Mouse (Mus musculus) kidney, embryonic 16.5 days (tissue): Measurements from ENCODE around the gene Pard6b. TPM values are rescaled to one million over a fixed set of nuclear protein-coding genes. Genes with fewer than 3 reads are reported as not detected.
"Not testable (repeated sequence)": the region's sequence is repeated elsewhere in the genome, so short reads cannot be mapped to it uniquely, and the experiment has no call there.

Source experiments
- ATAC-seq: fragments of 200-750 bp; cut with Nextera tagmentation; 2 replicates; pipeline ENCODE4 v1.8.0; 2017; ENCODE audit warnings: moderate TSS enrichment; ENCODE audit not compliant: low FRiP score, low TSS enrichment
- H3K27ac ChIP-seq: fragments of 300-500 bp; sonication (generic); 2 replicates; pipeline ENCODE4 v1.5.1; 2014; ENCODE audit warnings: low read length
- H3K27me3 ChIP-seq: fragments of 300-500 bp; sonication (generic); 2 replicates; pipeline ENCODE4 v1.6.1; 2014; ENCODE audit warnings: low read length, control low read depth, mixed read lengths; ENCODE audit not compliant: insufficient read depth
- H3K36me3 ChIP-seq: fragments of 300-500 bp; sonication (generic); 2 replicates; pipeline ENCODE4 v1.6.1; 2014; ENCODE audit warnings: low read length, control low read depth, mixed read lengths; ENCODE audit not compliant: insufficient read depth
- H3K4me1 ChIP-seq: fragments of 300-500 bp; sonication (generic); 2 replicates; pipeline ENCODE4 v1.6.1; 2014; ENCODE audit warnings: low read length, control low read depth, mixed read lengths; ENCODE audit not compliant: insufficient read depth
- H3K4me2 ChIP-seq: fragments of 300-500 bp; sonication (generic); replicated peaks from 2 replicates; pipeline ENCODE4 v1.6.1; 2014; ENCODE audit warnings: low read depth, low read length
- H3K4me3 ChIP-seq: fragments of 300-500 bp; sonication (generic); 2 replicates; pipeline ENCODE4 v1.5.1; 2014; ENCODE audit warnings: mild to moderate bottlenecking, low read length
- H3K9ac ChIP-seq: fragments of 300-500 bp; sonication (generic); replicated peaks from 2 replicates; pipeline ENCODE4 v1.6.1; 2014; ENCODE audit warnings: low read length
- H3K9me3 ChIP-seq: fragments of 300-500 bp; sonication (generic); 2 replicates; pipeline ENCODE4 v1.6.1; 2016; ENCODE audit warnings: low read length, control low read depth
- WGBS: fragments of 180-500 bp; shearing (Covaris S2); extraction: QIAGEN DNeasy Blood & Tissue Kit; methylation state at CpG from one replicate; pipeline ENCODE4 v1.1.7; 2014; 5-methylcytosine and 5-hydroxymethylcytosine counted together
- polyA plus RNA-seq: library from polyadenylated mRNA; unstranded; fragments of >200 nt; fragmentation: Nextera tagmentation; extraction: Ambion mirVana; gene quantifications from 2 replicates; pipeline ENCODE4 v1.2.1, GENCODE M21; 2015

Pard6b gene
- polyA plus RNA-seq, 1 experiment from 2014 or later = 23.9 TPM

GRCm38 (mm10) chr2:168105271-168105670 is 24.5 kb downstream of the Pard6b start:
- H3K27ac ChIP-seq = peak overlapping the region; percentile 69
- WGBS = 78% methylated on average over 8 of the region's 8 CpGs
- peaks cover 9% of the 10 kb centered on the region; the same call in 1 of the 2 replicates for H3K4me1 ChIP-seq
- ATAC-seq = no peak
- no peak overlapping the region for H3K4me2 ChIP-seq
- no peak overlapping the region for H3K9ac ChIP-seq
- no peaks in the 10 kb centered on the region for H3K9me3 ChIP-seq
- no peaks in the 10 kb centered on the region for H3K27me3 ChIP-seq
- no peaks in the 10 kb centered on the region for H3K36me3 ChIP-seq
- no peak overlapping the region for H3K4me3 ChIP-seq

GRCm38 (mm10) chr2:168106701-168107178 is 25.9 kb downstream of the Pard6b start:
- Histone ChIP-seq H3K9me3 (no peaks in the 10 kb centered on the region), H3K36me3 (no peaks in the 10 kb centered on the region), H3K4me2 (no peak overlapping the region), H3K27me3 (no peaks in the 10 kb centered on the region), H3K4me1 (peaks cover 9% of the 10 kb centered on the region; the same call in 1 of the 2 replicates), H3K4me3 (no peak overlapping the region), H3K27ac (no peak overlapping the region), H3K9ac (no peak overlapping the region)
- 63% methylated on average over 20 of the region's 20 CpGs for WGBS
- no peak for ATAC-seq

GRCm38 (mm10) chr2:168107356-168107755 is 26.6 kb downstream of the Pard6b start:
- no peak overlapping the region for H3K9ac ChIP-seq

GRCm38 (mm10) chr2:168107901-168108300 is 27.1 kb downstream of the Pard6b start:
- H3K9me3 ChIP-seq, H3K9ac ChIP-seq, H3K4me1 ChIP-seq, H3K27me3 ChIP-seq, ATAC-seq, H3K4me2 ChIP-seq, H3K4me3 ChIP-seq, H3K36me3 ChIP-seq, H3K27ac ChIP-seq: not testable (repeated sequence)
- WGBS = 87% methylated on average over 6 of the region's 6 CpGs

More at GRCm38 (mm10) chr2:168107356-168107755, 26.6 kb downstream of the Pard6b start:
- ATAC-seq = no peak
- Histone ChIP-seq H3K36me3 (no peaks in the 10 kb centered on the region), H3K27ac (no peak overlapping the region), H3K4me3 (no peak overlapping the region), H3K4me2 (no peak overlapping the region), H3K9me3 (no peaks in the 10 kb centered on the region), H3K27me3 (no peaks in the 10 kb centered on the region), H3K4me1 (peaks cover 9% of the 10 kb centered on the region; the same call in 1 of the 2 replicates)
- WGBS = 72% methylated on average over 15 of the region's 15 CpGs

- 11% methylated on average over 7 of the region's 7 CpGs for WGBS
- H3K4me2 ChIP-seq = no peak overlapping the region
- H3K9me3 ChIP-seq = no peaks in the 10 kb centered on the region
- H3K4me1 ChIP-seq = peaks cover 18% of the 10 kb centered on the region
- H3K27me3 ChIP-seq = no peaks in the 10 kb centered on the region
- H3K36me3 ChIP-seq = no peaks in the 10 kb centered on the region
- no peak overlapping the region for H3K27ac ChIP-seq
- no peak for ATAC-seq
- H3K9ac ChIP-seq = no peak overlapping the region
- no peak overlapping the region for H3K4me3 ChIP-seq
Observed at GRCm38 (mm10) chr2:168111902-168112301, 31.1 kb downstream of the Pard6b start.

- peak overlapping the region; percentile 53 for H3K27ac ChIP-seq
- ATAC-seq = 0 out of 2 replicates have a peak, but pooled peaks have one; percentile 8
- H3K4me2 ChIP-seq = no peak overlapping the region
- H3K27me3 ChIP-seq = no peaks in the 10 kb centered on the region
- WGBS = 77% methylated on average over 9 of the region's 9 CpGs
- no peaks in the 10 kb centered on the region for H3K9me3 ChIP-seq
- H3K4me1 ChIP-seq = peaks cover 17% of the 10 kb centered on the region
- no peak overlapping the region for H3K4me3 ChIP-seq
- H3K36me3 ChIP-seq = no peaks in the 10 kb centered on the region
- no peak overlapping the region for H3K9ac ChIP-seq
Observed at GRCm38 (mm10) chr2:168113263-168113662, 32.5 kb downstream of the Pard6b start.

GRCm38 (mm10) chr2:168113692-168114091 is 32.9 kb downstream of the Pard6b start:
- Histone ChIP-seq H3K27me3 (no peaks in the 10 kb centered on the region), H3K36me3 (no peaks in the 10 kb centered on the region), H3K9me3 (no peaks in the 10 kb centered on the region), H3K4me2 (no peak overlapping the region), H3K27ac (peak overlapping the region; percentile 53), H3K4me3 (no peak overlapping the region), H3K4me1 (peaks cover 17% of the 10 kb centered on the region), H3K9ac (no peak overlapping the region)
- WGBS = 78% methylated on average over 5 of the region's 5 CpGs
- no peak for ATAC-seq

- Histone ChIP-seq H3K27me3 (0 out of 2 replicates have a peak, but pooled peaks cover 4% of the 10 kb centered on the region), H3K4me1 (peaks cover 17% of the 10 kb centered on the region), H3K27ac (peak overlapping the region; percentile 91), H3K9ac (peak overlapping the region; percentile 71), H3K4me2 (no peak overlapping the region), H3K9me3 (no peaks in the 10 kb centered on the region), H3K4me3 (no peak overlapping the region), H3K36me3 (no peaks in the 10 kb centered on the region)
- peak; percentile 87 for ATAC-seq
- WGBS = 20% methylated on average over 17 of the region's 17 CpGs
Observed at GRCm38 (mm10) chr2:168114699-168115350, 34.0 kb downstream of the Pard6b start.

GRCm38 (mm10) chr2:168115826-168116225 is 35.0 kb downstream of the Pard6b start:
- Histone ChIP-seq H3K4me3 (no peak overlapping the region), H3K9me3 (no peaks in the 10 kb centered on the region), H3K27me3 (0 out of 2 replicates have a peak, but pooled peaks cover 4% of the 10 kb centered on the region), H3K27ac (peak overlapping the region; percentile 91), H3K9ac (peak overlapping the region; percentile 71; the same call in 1 of the 2 replicates), H3K4me1 (peaks cover 17% of the 10 kb centered on the region), H3K4me2 (no peak overlapping the region), H3K36me3 (no peaks in the 10 kb centered on the region)
- WGBS = 84% methylated on average over 3 of the region's 3 CpGs
- ATAC-seq = no peak

- no peaks in the 10 kb centered on the region for H3K9me3 ChIP-seq
- ATAC-seq = peak; percentile 52
- WGBS = under 1% methylated on average over 34 of the region's 37 CpGs
- H3K4me3 ChIP-seq = peak overlapping the region; percentile 51
- peaks cover 17% of the 10 kb centered on the region for H3K4me1 ChIP-seq
- H3K9ac ChIP-seq = peak overlapping the region; percentile 70
- no peak overlapping the region for H3K27ac ChIP-seq
- H3K4me2 ChIP-seq = peak overlapping the region; percentile 83
- no peaks in the 10 kb centered on the region for H3K36me3 ChIP-seq
- H3K27me3 ChIP-seq = 0 out of 2 replicates have a peak, but pooled peaks cover 4% of the 10 kb centered on the region
Observed at GRCm38 (mm10) chr2:168117147-168117546, 36.3 kb downstream of the Pard6b start.
